Mouse (Mus musculus) forebrain, embryonic 16.5 days (tissue): Measurements from ENCODE around the gene Ubr7. TPM values are rescaled to one million over a fixed set of nuclear protein-coding genes. Genes with fewer than 3 reads are reported as not detected.

Experiments
- ATAC-seq: fragments of 200-750 bp; cut with Nextera tagmentation; 2 replicates; pipeline ENCODE4 v1.8.0; 2017; ENCODE audit warnings: mild to moderate bottlenecking, moderate library complexity
- H3K27ac ChIP-seq: fragments of 300-500 bp; sonication (generic); 2 replicates; pipeline ENCODE4 v1.5.1; 2014; ENCODE audit warnings: low read length, control low read depth
- H3K27me3 ChIP-seq: fragments of 300-500 bp; sonication (generic); replicated peaks from 2 replicates; pipeline ENCODE4 v1.6.1; 2014; ENCODE audit warnings: low read length; ENCODE audit not compliant: control insufficient read depth, insufficient read depth
- H3K36me3 ChIP-seq: fragments of 300-500 bp; sonication (generic); 2 replicates; pipeline ENCODE4 v1.6.1; 2014; ENCODE audit not compliant: control insufficient read depth, insufficient read depth
- H3K4me1 ChIP-seq: fragments of 300-500 bp; sonication (generic); replicated peaks from 2 replicates; pipeline ENCODE4 v1.6.1; 2014; ENCODE audit warnings: low read length; ENCODE audit not compliant: control insufficient read depth, insufficient read depth
- H3K4me2 ChIP-seq: fragments of 300-500 bp; sonication (generic); 2 replicates; pipeline ENCODE4 v1.6.1; 2014; ENCODE audit warnings: mild to moderate bottlenecking, low read length, control low read depth
- H3K4me3 ChIP-seq: fragments of 300-500 bp; sonication (generic); replicated peaks from 2 replicates; pipeline ENCODE4 v1.5.1; 2014; ENCODE audit warnings: mild to moderate bottlenecking, low read length, control low read depth
- H3K9ac ChIP-seq: fragments of 300-500 bp; sonication (generic); replicated peaks from 2 replicates; pipeline ENCODE4 v1.6.1; 2014; ENCODE audit warnings: low read depth, low read length, control low read depth
- H3K9me3 ChIP-seq: fragments of 300-500 bp; sonication (generic); 2 replicates; pipeline ENCODE4 v1.6.1; 2016; ENCODE audit warnings: low read length; ENCODE audit not compliant: control insufficient read depth
- WGBS: fragments of 180-500 bp; shearing (Covaris S2); extraction: QIAGEN DNeasy Blood & Tissue Kit; methylation state at CpG from one replicate; pipeline ENCODE4 v1.1.7; 2014; 5-methylcytosine and 5-hydroxymethylcytosine counted together
- polyA plus RNA-seq: library from polyadenylated mRNA; unstranded; fragments of >200 nt; fragmentation: Nextera tagmentation; extraction: Ambion mirVana; gene quantifications from 2 replicates; pipeline ENCODE4 v1.2.1, GENCODE M21; 2015

Ubr7 gene
- 43.1 and 47.6 TPM in 2 replicates for polyA plus RNA-seq

GRCm38 (mm10) chr12:102757689-102758402, at the start of gene Ubr7, which contains the start of the genes Gm28051 and Gon7:
Gene Ubr7, plus strand, starts transcription at chr12:102757967.
Gene Gm28051, minus strand, starts transcription at chr12:102757765.
Gene Gon7, minus strand, starts transcription at chr12:102757803.
- WGBS, result under 1% methylated on average over 69 of the region's 73 CpGs
- H3K4me2 ChIP-seq, result peak within 1 kb of the TSS; percentile 98
- peak within 1 kb of the TSS; percentile 80 for H3K9ac ChIP-seq
- H3K4me1 ChIP-seq, result peaks cover 27% of the 10 kb centered on the region
- H3K4me3 ChIP-seq, result peak within 1 kb of the TSS; percentile 91
- no peaks in the 10 kb centered on the region for H3K9me3 ChIP-seq
- H3K27ac ChIP-seq, result peak within 1 kb of the TSS; percentile 89
- peak; percentile 98 for ATAC-seq
- H3K27me3 ChIP-seq, result no peaks in the 10 kb centered on the region
- peaks cover 5% of the 10 kb centered on the region; the same call in 1 of the 2 replicates for H3K36me3 ChIP-seq

- WGBS, result 73% methylated on average over 11 of the region's 11 CpGs
Observed at GRCm38 (mm10) chr12:102708220-102708619, 49.5 kb upstream of the Ubr7 start.

GRCm38 (mm10) chr12:102709896-102710295, 47.9 kb upstream of the Ubr7 start:
- no peak for ATAC-seq
- H3K4me3 ChIP-seq, result no peak overlapping the region
- no peak overlapping the region for H3K9ac ChIP-seq
- H3K27ac ChIP-seq, result no peak overlapping the region
- peaks cover 8% of the 10 kb centered on the region for H3K4me1 ChIP-seq
- no peaks in the 10 kb centered on the region for H3K9me3 ChIP-seq
- no peaks in the 10 kb centered on the region for H3K36me3 ChIP-seq
- no peak overlapping the region for H3K4me2 ChIP-seq
- WGBS, result 83% methylated on average over 5 of the region's 5 CpGs
- H3K27me3 ChIP-seq, result no peaks in the 10 kb centered on the region

More at GRCm38 (mm10) chr12:102708220-102708619, 49.5 kb upstream of the Ubr7 start:
- Histone ChIP-seq H3K4me2 (no peak overlapping the region), H3K9ac (no peak overlapping the region), H3K36me3 (no peaks in the 10 kb centered on the region), H3K27ac (no peak overlapping the region), H3K4me3 (no peak overlapping the region), H3K9me3 (no peaks in the 10 kb centered on the region), H3K27me3 (no peaks in the 10 kb centered on the region), H3K4me1 (peaks cover 18% of the 10 kb centered on the region)
- ATAC-seq, result no peak

GRCm38 (mm10) chr12:102710851-102711375, 46.9 kb upstream of the Ubr7 start:
- Histone ChIP-seq H3K9me3 (no peaks in the 10 kb centered on the region), H3K4me2 (no peak overlapping the region), H3K27me3 (no peaks in the 10 kb centered on the region), H3K4me1 (peaks cover under 1% of the 10 kb centered on the region; the same call in 1 of the 2 replicates), H3K36me3 (no peaks in the 10 kb centered on the region), H3K4me3 (no peak overlapping the region), H3K27ac (no peak overlapping the region), H3K9ac (no peak overlapping the region)
- WGBS, result 57% methylated on average over 4 of the region's 4 CpGs
- no peak for ATAC-seq

- H3K9me3 ChIP-seq, result no peaks in the 10 kb centered on the region
- H3K4me1 ChIP-seq, result no peaks in the 10 kb centered on the region
- no peaks in the 10 kb centered on the region for H3K27me3 ChIP-seq
- 81% methylated on average over 20 of the region's 20 CpGs for WGBS
- no peak overlapping the region for H3K4me2 ChIP-seq
- H3K4me3 ChIP-seq, result no peak overlapping the region
- H3K36me3 ChIP-seq, result no peaks in the 10 kb centered on the region
- H3K9ac ChIP-seq, result no peak overlapping the region
- no peak for ATAC-seq
- no peak overlapping the region for H3K27ac ChIP-seq
Observed at GRCm38 (mm10) chr12:102713153-102713865, 44.5 kb upstream of the Ubr7 start.

GRCm38 (mm10) chr12:102714116-102714515, 43.7 kb upstream of the Ubr7 start:
- no peaks in the 10 kb centered on the region for H3K36me3 ChIP-seq
- H3K9me3 ChIP-seq, result no peaks in the 10 kb centered on the region
- H3K4me1 ChIP-seq, result no peaks in the 10 kb centered on the region
- no peaks in the 10 kb centered on the region for H3K27me3 ChIP-seq
- no peak overlapping the region for H3K9ac ChIP-seq
- no peak overlapping the region for H3K4me3 ChIP-seq
- 68% methylated on average over 2 of the region's 2 CpGs for whole genome bisulfite sequencing
- ATAC-seq, result no peak
- H3K27ac ChIP-seq, result no peak overlapping the region
- H3K4me2 ChIP-seq, result no peak overlapping the region

- Histone ChIP-seq H3K9ac (no peak overlapping the region), H3K27ac (no peak overlapping the region), H3K4me3 (no peak overlapping the region), H3K36me3 (no peaks in the 10 kb centered on the region), H3K4me1 (0 out of 2 replicates have a peak, but pooled peaks cover 2% of the 10 kb centered on the region), H3K9me3 (no peaks in the 10 kb centered on the region), H3K4me2 (no peak overlapping the region), H3K27me3 (no peaks in the 10 kb centered on the region)
- ATAC-seq, result no peak
- WGBS, result 80% methylated on average over 10 of the region's 10 CpGs
Observed at GRCm38 (mm10) chr12:102714654-102715395, 42.9 kb upstream of the Ubr7 start.

GRCm38 (mm10) chr12:102719552-102720315, 38.0 kb upstream of the Ubr7 start:
- Histone ChIP-seq H3K27me3 (no peaks in the 10 kb centered on the region), H3K9me3 (no peaks in the 10 kb centered on the region), H3K27ac (no peak overlapping the region), H3K36me3 (no peaks in the 10 kb centered on the region), H3K9ac (no peak overlapping the region), H3K4me3 (no peak overlapping the region), H3K4me2 (peak overlapping the region; percentile 30), H3K4me1 (peaks cover 4% of the 10 kb centered on the region; the same call in 1 of the 2 replicates)
- WGBS, result 25% methylated on average over 13 of the region's 13 CpGs
- peak; percentile 79 for ATAC-seq
